ENCODE assay signal across 23 mouse cellular contexts in genomic region chr13:9153803-9154202, GRCm38 (mm10).
"Had no signal": no experiment of that assay in that cellular context is flagged by ENCODE, and none has a peak within 500 bp of the region (broad histone marks: within the 10 kb centered on the region; RNA-seq: fewer than 3 reads in every experiment).

No protein-coding gene starts in this region.

- H3K27ac ChIP-seq: gastrocnemius, adult 2 months; heart, embryonic 10.5 days; heart, embryonic 13.5 days; heart, embryonic 15.5 days; hindbrain, embryonic 13.5 days; hindbrain, embryonic 15.5 days; hindbrain, postnatal 0 days; limb, embryonic 13.5 days; limb, embryonic 15.5 days; liver, embryonic 12.5 days; liver, embryonic 14.5 days had no signal

- H3K4me2 ChIP-seq: heart, embryonic 13.5 days; heart, embryonic 15.5 days; hindbrain, embryonic 13.5 days; hindbrain, embryonic 15.5 days; limb, embryonic 13.5 days; limb, embryonic 15.5 days; liver, embryonic 12.5 days had no signal

- H3K27me3 ChIP-seq: heart, embryonic 13.5 days; heart, embryonic 15.5 days; hindbrain, embryonic 13.5 days; hindbrain, embryonic 15.5 days; limb, embryonic 13.5 days; limb, embryonic 15.5 days; liver, embryonic 12.5 days had no signal

- H3K4me1 ChIP-seq: heart, embryonic 10.5 days; heart, embryonic 15.5 days; hindbrain, embryonic 15.5 days; limb, embryonic 15.5 days had no signal

- H3K4me3 ChIP-seq: gastrocnemius, adult 2 months; heart, embryonic 10.5 days; heart, embryonic 13.5 days; heart, embryonic 15.5 days; hindbrain, embryonic 13.5 days; hindbrain, embryonic 15.5 days; limb, embryonic 13.5 days; limb, embryonic 15.5 days; liver, embryonic 12.5 days had no signal

- H3K9ac ChIP-seq: heart, embryonic 13.5 days; heart, embryonic 15.5 days; hindbrain, embryonic 13.5 days; hindbrain, embryonic 15.5 days; limb, embryonic 13.5 days; limb, embryonic 15.5 days; liver, embryonic 12.5 days; liver, embryonic 14.5 days had no signal

- ATAC-seq: forebrain, embryonic 16.5 days; hindbrain, postnatal 0 days; intestine, embryonic 16.5 days; liver, embryonic 12.5 days had no signal

- DNase-seq: gastrocnemius, adult 2 months; gastrocnemius, postnatal 10 days; gastrocnemius, postnatal 25 days; heart, adult 18-20 months; heart, postnatal 14 days; heart, postnatal 36 days; kidney, adult 18-20 months; kidney, postnatal 14 days; layer of hippocampus, adult 9-11 months; layer of hippocampus, postnatal 36 days; left cerebral cortex, postnatal 4 days had no signal

- H3K9me3 ChIP-seq: heart, embryonic 10.5 days; heart, embryonic 13.5 days; heart, embryonic 15.5 days; hindbrain, embryonic 13.5 days; hindbrain, embryonic 15.5 days; limb, embryonic 13.5 days; limb, embryonic 15.5 days; liver, embryonic 12.5 days had no signal
